Mouse (Mus musculus): Measurements from ENCODE around the gene Il24.

Il24 gene

DNA sequence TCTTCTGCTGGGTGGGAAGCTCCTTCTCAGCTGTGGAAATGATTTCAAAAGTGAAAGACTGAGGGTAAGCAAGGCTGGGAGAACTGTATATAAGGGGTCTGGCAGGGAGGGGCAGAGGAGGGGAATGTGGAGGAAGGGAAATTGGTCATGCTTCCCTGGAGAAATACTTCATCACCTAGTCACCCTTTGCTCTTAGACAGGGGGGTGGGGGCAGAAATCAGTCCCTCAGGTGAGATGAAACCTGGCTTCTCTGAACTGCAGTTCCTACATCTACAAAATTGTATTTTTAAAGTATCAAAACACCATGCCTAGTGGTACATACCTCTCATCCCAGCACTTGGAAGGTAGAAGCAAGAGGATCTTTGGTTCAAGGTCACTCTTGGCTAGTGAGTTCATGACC is at the start of gene Il24:
Il24 (minus strand) TSS at position 101 of the 400 bp plus-strand sequence.
- DNase-seq, result no peak

DNA sequence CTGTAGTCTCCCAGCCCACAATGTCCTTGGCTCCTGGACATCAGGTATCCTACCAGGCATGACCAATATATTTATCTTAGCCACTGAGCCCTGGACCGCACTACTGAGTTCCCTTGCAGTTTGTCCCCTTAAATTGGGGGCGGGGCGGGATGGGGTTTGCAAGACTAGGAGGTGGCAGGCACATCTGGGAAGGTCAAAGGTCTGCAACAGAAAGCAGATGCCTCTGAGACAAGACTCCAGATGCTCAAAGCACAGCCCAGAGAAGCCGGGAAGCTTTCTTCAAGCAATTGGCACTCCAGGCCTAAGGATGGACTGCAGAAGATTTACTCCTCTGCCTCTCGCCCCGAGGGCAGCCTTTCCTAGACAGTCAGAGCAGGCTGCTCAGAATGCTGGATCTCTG is 49.1 kb upstream of the Il24 start:
- no peak for DNase-seq

DNA sequence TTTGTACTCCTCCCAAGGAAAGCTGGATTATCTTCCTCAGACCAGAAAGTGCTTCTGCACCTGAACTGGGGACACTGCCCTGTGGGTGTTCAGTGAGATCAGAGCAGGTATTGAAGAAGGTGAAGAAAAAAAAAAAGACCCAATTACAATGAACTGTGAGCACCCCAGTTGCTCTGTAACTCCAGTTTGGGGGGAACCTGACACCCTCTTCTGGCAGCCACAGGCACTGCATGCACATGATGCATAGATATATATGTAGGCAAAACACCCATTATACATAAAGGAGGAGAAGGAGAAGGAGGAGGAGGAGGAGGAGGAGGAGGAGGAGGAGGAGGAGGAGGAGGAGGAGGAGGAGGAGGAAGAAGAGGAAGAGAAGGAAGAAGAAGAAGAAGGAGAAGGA is 39.2 kb upstream of the Il24 start:
- DNase-seq, result no peak

DNA sequence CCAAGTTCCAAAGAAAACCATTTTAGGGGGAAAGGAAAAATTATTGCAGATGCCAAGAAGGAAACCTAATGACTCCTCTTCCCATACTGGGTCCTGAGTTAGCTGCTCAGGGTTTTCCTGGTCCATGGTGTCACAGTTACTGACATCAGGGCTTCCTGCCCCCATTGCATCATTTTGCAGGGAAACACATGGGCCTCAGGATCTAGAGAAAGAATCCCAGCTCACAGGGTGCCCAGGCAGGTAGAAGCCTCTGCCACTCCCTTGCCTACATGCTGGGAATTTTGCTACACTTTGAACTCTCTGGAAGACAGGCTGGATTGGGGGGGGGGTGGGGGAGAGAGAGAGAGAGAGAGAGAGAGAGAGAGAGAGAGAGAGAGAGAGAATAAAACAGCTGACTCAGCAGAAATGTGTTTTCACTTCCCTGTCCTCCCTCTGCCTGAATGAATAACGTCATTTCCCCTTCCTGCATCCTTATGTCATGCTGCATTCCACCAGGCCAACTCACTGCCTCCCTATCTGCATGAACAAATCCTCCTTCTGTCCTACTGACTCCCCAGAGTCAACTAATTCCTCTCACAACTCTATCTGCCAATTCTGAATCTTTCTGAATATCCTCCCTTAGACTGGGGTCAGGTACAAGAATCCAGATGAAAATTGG is 31.2 kb upstream of the Il24 start:
- no peak for DNase-seq

DNA sequence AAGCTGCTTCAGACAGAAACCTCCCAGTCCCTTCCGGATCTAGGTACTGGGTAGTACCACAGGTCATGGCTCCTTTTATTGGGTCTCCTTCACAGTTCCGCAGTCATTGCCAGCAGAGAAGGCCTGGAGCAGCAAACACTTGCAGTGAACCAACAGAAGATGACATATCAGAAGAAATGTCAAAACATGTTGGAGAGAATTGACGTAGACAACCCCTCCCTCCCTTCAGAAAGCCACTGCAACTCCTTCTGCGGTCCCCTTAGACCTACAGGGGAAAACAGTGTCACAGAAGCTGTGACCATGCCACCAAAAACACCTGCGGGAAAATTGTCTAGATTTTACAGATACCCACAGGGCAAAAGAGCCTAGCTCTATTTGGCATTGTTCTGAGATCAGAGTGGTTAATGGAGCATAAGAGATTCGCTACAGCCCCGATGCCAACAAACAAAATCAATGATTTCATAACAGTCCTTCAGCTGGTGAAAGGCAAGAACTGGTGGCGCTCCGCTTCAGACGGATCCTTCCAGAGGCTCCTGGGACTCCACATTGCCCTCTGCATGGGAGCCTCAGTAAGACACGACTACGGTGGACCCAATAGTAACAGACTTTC is 24.3 kb upstream of the Il24 start, which contains the start of gene Il20:
Il20 (minus strand) TSS at position 51 of the 610 bp plus-strand sequence.
- no peak for DNase-seq

DNA sequence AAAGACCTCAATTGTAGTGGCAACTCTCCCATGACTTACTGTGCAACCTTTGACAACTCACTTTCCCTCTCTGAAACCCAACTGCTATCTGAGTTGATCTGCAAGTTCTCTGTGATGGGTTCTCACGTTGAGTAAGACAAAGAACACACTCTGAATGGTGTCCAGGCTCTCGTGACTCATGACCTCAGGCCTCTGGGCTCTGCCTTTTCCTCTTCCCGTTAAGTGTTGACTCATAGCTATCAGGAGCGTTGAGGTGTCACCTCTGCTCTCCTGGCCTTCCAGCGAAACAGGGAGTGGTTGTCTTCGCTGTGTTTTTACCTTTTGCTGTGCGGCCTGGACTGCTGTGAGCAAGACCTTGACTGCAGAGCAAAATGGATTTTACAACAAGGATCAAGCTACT is 15.3 kb upstream of the Il24 start:
- DNase-seq, result no peak

DNA sequence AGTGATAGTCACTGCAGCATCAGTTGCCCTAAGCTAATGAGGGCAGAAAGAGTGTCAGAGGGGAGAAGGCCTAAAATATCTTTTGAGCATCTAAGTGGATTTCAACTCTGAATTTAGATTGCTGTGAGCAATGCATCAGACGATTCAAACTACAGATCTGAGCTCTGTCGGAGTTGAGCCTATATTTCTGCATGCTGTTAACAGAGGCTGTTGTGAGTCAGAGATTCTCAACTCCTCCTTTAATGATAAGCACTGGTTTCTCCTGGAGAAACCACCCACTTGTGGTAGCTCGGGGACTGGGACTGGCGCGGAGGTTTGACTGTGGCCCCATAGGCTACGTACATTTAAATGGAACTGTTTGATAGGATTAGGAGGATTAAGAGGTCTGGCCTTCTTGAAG is 7.2 kb upstream of the Il24 start:
- no peak for DNase-seq

DNA sequence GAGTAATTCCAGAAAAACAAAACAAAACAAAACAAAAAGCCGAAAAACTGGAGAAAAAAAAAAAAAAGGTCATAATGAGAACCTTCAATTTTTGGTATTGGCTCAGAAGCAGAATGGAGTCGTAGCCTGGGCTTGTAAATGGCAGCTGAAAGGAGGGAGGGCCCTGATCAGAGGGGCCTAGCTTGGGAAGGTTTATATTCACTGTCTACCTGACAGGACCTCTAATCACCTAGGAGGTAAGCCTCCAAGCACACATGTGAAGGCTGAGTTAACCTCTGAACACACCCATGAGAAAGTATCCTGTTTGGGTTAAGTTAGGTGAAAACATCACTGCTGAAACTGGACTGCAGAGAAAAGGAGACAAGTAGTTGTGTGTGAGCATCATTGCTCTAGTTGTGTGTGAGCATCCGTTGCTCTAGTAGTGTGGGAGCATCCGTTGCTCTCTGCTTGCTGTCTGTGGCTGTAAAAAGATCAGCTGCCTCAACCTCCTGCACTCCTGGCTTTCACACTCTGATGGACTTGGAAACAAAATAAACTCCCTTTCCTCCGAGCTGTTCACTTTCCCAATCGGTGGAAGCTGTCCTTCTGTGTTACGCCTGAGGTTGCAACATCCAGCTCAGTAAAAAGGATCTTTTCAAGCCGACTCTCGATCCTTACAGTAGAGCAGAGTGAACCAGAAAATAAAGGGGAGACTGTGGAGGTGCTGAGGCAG is 6.2 kb upstream of the Il24 start:
- no peak for DNase-seq

DNA sequence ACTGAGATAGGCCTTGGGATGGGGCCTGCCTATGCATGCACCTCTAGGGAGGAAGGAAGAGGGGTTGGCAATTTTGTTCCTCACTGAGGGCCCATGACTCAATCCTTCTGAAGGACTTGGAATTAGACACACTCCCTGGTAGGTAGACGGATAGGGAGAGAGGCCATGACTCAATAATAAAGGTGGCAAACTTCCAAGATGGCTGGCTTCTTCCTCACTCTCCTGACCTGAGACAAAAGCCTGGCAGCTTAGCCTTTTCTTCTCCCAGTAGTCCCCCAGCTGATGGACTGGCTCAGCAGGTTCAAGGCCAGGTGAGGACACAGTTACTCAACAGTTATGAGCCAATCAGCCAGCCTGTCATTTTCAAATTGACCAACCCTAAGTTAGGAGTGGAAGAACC is 5.2 kb upstream of the Il24 start:
- no peak for DNase-seq

DNA sequence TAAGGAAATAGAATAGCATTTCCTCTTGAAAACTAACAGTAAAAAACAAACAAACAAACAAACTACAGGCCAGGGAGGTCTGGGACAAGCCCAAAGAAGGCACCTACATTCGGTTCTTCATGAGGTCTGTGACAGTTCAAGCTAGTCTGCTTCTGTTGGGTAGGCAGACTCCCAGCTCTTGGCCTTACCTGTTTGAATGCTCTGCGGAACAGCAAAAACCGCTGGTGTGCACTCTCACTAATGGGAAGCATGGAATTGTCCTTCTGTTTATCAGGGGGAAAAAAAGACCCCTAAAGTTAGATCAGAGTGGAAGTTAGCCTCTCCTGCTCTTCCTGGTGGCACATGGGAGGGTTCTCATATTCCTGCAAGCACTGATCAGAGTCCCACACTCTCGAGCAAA is 4.1 kb downstream of the Il24 start:
- DNase-seq, result no peak

DNA sequence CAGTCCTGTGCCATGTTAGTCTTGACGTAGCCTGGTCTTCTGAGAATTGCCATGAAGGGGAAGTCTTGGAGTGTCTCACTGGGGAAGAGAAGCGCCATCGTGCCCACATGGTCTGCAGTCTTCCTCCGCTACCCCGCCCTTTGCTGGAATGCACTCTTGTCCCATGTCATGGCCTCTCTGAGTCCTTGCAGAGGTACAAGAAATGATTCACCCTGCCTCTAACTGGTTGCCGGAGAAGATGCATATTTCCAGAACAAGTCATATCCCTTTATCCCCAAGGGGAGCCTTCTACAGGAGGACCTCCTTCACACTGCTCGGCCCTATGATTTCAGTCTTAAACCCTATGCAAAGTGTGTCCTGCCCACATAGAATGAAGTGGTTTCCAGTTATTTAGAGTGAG is 7.3 kb downstream of the Il24 start:
- DNase-seq, result no peak

DNA sequence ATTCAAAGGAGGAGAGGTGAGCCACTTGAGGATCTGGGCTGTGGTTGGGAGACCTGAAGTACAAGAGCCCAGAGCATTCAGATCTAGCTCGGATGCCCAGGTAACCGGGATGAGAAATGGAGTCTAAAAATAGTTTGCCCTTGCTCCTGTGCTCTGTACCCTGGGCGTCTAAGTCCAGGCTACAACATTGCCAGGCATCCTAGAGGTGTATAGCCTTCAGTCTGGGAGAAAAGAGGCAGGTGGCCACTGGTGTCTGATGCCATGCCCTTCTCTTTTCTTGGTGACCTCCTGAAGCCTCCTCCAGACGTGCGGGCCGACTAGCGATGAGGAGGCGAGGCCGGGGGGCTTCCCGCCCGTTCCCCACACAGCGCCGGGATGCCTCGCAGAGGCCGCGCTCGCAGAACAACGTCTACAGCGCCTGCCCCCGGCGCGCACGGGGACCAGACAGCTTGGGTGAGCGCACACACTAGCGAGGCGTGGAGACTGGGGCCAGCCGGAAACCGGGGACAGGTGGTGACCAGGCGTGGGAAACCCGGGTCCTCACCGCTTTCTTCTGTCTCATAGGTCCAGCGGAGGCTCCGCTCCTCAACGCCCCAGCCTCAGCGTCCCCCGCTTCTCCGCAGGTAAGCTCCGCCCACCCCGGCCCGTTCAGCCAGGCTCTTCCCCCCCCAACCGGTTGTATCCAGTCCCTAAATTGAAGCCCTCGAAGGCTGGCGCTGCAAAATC is 9.2 kb downstream of the Il24 start:
- peak; percentile 15 to 18 for DNase-seq

DNA sequence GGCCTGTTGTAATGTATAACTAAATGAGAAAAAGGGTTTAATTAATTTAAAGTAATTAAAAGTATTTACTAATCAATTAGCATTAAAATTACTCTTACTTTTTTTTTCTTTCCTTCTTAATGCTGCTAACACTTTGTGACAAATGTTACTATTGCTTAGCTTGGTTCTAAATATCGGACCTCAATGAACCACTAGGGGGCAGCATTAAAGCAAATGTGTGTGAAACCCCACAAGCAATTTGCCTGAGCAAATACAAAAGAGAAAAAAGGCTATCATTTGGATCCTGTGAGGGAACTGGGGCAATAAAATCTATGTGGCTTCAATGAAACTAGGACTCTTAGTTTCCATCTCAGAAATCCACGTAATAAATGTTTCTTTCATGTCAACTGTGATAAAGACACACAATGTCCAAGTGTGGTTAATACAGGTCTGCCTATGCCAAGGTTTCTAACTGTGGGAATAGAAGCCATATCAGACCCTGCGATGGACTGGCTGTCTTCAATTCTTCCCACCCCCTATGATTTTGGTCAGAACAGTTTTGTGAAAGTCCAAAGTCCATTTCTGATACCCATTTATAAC is 10.2 kb downstream of the Il24 start:
- peak; percentile 49 to 60 for DNase-seq

DNA sequence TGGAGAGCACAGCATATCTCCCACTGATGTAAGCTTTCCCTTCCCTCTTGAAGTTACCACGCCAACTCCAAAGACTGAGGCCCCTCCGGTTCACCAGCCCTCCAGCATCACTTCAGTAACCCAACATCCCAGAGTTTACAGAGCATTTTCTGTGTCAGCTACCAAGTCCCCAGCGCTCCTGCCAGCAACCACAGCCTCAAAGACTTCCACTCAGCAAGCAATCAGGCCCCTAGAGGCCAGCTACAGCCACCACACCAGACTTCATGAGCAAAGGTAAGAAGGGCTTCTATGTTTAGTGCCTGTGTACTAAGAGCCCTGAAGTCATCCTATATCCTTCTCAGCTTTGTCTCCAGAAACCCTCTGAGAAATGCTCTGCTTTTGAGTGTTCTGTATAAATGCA is 11.3 kb downstream of the Il24 start:
- DNase-seq, result no peak

DNA sequence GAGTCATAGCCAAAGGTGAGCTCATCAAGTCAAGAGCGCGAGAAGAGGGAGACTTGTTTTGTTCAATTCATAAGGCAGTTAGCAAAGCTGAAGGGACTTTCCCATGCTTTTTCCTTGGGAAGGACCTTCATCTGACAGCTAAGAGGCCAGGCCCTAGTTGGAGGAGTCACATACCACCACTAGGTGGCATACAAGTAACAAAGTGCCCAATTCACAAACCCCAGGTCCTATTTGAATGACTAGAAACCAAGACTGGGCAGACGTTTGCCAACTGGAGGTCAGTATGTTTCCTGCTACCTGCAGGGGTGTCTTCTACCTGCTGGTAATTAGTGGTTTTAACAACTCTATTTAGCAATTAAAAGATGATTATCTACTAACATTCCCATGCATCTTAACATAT is 12.1 kb downstream of the Il24 start:
- DNase-seq, result peak; percentile 39 to 50

DNA sequence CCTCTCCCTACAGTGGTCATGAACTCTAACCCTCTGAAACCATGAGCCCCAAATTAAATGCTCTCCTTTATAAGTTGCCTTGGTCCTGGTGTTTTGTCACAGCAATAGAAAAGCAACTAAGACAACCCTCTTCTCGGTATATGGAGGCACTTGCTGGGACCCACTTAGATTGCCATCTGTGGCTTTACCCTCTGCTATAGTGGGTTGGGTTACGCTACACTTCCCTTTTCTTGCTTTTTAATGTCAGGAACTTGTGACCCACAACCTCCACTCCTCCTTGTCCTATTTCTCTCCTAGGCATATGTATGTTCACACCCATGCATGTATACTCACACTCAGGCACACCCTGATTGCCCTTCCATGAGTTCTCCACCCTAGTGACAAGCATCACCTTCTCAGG is 14.3 kb downstream of the Il24 start:
- no peak for DNase-seq

DNA sequence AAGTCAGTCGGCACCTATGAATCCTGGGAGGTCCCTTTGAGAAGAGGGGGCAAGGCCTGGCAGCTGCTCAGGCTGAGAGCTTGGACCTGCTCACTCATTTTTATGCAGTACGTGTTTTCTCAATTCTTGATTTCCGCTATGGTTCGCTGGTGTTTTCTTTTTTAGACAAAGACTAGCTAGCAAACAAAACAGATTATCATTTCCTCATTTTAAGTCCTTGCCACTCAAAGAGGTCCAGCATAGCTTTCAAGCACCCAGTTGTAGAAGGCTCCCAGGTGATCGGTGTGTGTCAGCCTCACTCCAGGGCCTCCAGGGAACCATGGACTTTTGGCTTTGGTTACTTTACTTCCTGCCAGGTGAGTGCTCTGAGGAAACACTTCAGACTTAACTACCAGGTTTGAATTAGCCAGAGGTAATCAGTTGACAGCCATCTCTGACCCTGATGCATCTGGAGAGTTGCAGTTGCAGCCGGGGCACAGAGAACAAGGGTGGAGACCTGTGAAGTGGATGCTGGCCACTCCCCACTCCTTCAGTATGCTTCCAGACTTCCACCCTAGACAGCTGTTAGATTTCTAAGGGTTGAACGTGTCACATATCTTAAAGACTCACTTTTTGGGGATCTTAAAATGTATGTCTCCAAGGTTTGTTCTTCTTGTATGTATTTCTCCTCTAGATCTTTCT is 21.6 kb downstream of the Il24 start, which contains the start of gene Fcmr:
Fcmr (plus strand) TSS at position 129 of the 681 bp plus-strand sequence.
- DNase-seq, result no peak

DNA sequence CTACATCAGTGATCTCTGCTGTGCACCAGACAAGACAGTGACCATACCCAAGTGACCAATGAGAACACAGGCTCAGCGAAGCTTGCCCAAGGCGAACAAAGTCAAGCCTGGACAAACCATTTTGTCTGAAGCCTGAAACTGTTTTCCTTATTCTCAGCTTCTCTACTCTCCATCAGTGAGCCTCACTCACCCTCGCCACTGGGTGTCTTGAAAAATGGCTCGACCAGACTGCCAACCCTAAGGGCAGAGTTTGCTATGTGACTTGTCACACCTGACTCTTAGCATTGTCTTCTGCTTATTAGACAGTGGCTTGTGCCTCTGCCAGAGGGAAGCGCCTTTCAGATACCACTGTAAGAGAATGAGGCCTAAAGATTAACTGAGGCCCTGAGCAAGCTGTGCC is 22.5 kb downstream of the Il24 start:
- no peak for DNase-seq

DNA sequence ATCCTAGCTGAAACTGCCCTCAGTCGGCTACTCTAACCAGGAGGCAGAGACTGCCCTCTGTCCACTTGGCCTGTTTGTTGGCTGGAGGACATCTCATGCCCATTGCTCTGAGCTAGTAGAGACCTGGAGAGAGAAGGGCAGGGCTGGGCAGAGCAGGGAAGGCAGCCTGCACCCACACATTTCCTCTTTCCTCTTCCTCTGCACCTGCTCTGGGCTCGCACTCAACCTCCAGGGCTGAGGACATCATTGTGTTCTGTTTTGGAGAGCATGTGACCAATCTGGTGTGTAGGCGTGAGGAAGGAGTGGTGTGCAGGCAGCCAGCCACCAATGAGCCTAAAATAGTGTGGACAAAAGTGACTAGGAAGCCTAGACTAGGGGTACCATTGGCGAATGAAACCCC is 23.0 kb downstream of the Il24 start:
- peak; percentile 33 to 45 for DNase-seq

DNA sequence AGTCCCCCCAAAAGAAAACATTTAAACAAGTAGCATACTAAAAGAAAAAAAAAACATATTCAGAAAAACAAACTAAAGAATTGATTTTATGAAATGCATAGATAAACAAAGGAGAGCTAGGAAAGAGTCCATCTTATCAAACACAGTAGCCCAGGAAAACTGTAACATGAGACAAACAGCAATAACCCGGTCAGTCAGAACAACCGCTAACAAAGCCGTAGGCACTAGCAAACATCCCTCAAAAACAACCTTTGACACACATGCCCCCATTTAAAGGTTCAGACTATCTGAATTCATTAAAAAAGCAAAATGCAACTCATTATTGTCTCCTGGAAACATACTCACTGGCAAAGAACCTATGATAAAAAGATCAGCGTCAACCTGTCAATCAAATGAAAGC is 29.8 kb downstream of the Il24 start:
- DNase-seq, result no peak

DNA sequence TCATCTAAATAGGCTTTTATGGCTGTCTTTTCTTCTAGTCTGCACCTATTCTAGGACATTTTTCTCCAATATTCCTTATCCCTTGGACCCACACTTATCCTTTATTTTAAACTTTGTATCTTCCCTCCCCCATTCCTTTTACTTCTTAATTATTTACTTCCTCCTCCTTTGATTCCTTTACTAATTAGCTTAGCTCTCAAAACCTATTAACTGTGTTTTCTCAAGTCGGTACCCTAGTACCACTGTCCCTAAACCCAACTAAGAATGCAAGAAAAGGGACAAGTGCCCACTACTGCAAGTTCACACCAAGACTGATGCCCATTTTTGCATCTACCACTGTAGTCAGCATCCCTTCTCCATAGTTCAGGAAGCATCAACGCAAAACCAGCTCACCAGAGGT is 31.5 kb downstream of the Il24 start:
- no peak for DNase-seq

DNA sequence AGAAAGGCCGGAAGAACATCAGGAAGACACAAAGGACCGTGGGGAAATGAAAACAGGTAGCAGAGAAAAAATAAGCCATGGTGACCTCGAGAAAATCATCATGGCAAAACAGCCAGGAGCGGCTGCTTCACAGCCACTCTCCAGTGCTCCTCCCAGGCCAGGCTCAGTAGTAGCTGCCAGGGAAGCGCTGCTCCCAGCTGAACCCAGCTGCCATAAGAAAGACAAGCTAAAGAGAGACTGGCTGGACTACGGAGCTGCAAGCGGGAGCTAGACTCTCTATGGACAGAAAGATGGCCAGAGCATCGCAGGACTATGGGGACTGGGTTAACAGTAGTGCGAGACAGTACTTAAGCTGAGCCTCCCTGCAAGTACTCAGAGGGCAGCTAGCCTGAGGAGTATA is 32.4 kb downstream of the Il24 start:
- DNase-seq, result no peak

DNA sequence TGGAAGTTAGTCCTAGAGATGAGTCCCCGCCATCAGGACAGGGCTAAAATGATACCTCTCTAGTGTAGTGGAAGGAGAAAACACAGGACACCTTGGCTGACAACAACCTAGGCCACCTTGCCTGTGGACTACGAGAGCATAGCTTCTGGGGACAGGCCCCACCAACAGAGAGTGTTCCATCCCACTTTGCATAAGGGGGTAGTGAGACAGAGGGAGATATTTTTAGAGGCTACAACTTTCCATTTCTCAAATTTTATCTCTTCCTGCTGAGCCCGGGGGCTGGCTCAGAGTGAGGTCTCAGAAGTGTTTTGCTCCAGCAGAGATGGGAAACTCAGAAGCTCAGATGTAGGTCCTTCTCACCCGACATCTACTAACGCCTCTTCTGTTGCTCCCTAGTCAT is 36.8 kb downstream of the Il24 start:
- no peak for DNase-seq

All from cerebellum, adult 18-20 months (tissue).